ENCODE assay signal across 21 mouse cellular contexts in the genomic region with DNA sequence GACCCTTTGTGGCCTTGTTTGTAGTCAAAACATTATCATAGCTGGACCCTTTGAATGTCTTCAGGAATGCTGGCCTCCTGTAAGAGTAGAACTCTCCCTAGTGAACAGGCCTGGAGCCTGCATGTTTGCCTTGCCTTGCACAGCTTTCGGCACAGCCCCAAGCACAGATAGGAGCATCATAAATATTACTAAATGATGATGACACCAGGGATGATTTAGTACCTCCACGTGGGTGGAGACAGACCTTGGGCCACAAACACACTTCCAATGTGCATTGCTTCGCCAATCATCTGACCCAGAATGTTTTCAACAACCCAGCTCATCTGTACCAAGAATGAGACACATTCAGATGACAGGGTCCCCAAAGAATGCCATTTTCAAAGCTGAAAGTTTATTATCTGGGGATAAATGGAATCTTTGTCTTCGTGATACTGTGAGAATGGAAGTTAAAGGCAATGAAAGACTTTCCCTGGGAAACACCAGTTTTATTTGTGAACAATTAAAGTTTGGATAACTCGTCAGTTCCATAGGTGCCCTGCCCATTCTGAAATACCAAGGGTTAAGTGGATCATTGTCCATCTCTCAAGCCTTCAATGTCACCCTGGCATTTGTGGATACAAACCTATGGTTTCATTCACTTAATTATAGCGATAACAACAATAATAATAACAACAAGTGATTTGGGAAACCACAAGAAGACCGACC. TPM values are rescaled to one million over a fixed set of nuclear protein-coding genes. Genes with fewer than 3 reads are reported as not detected.
DNase-seq lines count a peak whose midpoint lies in the region; ATAC-seq and TF ChIP-seq lines count a peak whose summit lies in the region.
"Had no signal": no experiment of that assay in that cellular context is flagged by ENCODE, and none has a peak within 500 bp of the region (broad histone marks: within the 10 kb centered on the region; RNA-seq: fewer than 3 reads in every experiment).

No protein-coding gene starts in this region.

- WGBS in midbrain, embryonic 11.5 days, result 40% methylated on average over 7 of the region's 7 CpGs
- 32% methylated on average over 7 of the region's 7 CpGs for WGBS in midbrain, embryonic 13.5 days
- WGBS in lung, adult 2 months, result 83% methylated on average over 7 of the region's 7 CpGs

- ATAC-seq in midbrain, embryonic 11.5 days (ENCODE audit: low FRiP score), result peak; percentile 22; the same call in 1 of the 2 replicates
- no peak; the same call in 1 of the 2 replicates for ATAC-seq in midbrain, embryonic 13.5 days
- ATAC-seq: intestine, postnatal 0 days; liver, embryonic 12.5 days had no signal

- peaks cover 36% of the 10 kb centered on the region for H3K27me3 ChIP-seq in midbrain, embryonic 11.5 days (ENCODE audit: control insufficient read depth, insufficient read depth, low read length)
- H3K27me3 ChIP-seq in midbrain, embryonic 13.5 days, result peaks cover 65% of the 10 kb centered on the region
- H3K27me3 ChIP-seq: heart, embryonic 13.5 days; kidney, embryonic 15.5 days had no signal

- no peak for TF ChIP-seq POLR2A in lung, adult 2 months (IDR thresholded peaks at IDR 0.05; ENCODE audit: borderline replicate concordance, extremely low read depth, low read depth, low read length)

- no peak for TF ChIP-seq CTCF in lung, adult 2 months (IDR thresholded peaks at IDR 0.05; ENCODE audit: insufficient read depth, low read length)

- H3K4me2 ChIP-seq in midbrain, embryonic 11.5 days, result no peak overlapping the region
- no peak overlapping the region for H3K4me2 ChIP-seq in midbrain, embryonic 13.5 days (replicated peaks)
- H3K4me2 ChIP-seq: embryonic facial prominence, embryonic 13.5 days; heart, embryonic 13.5 days; kidney, embryonic 15.5 days; liver, embryonic 12.5 days; lung, embryonic 14.5 days had no signal

- H3K36me3 ChIP-seq in midbrain, embryonic 11.5 days (ENCODE audit: control insufficient read depth, insufficient read depth, low read length), result no peaks in the 10 kb centered on the region
- H3K36me3 ChIP-seq in midbrain, embryonic 13.5 days, result no peaks in the 10 kb centered on the region
- H3K36me3 ChIP-seq: kidney, embryonic 15.5 days; liver, embryonic 12.5 days had no signal

- H3K27ac ChIP-seq in midbrain, embryonic 11.5 days (ENCODE audit: low read depth, low read length), result no peak overlapping the region
- no peak overlapping the region for H3K27ac ChIP-seq in midbrain, embryonic 13.5 days
- H3K27ac ChIP-seq: embryonic facial prominence, embryonic 13.5 days; heart, embryonic 13.5 days; kidney, embryonic 15.5 days; liver, embryonic 12.5 days had no signal

- DNase-seq in midbrain, embryonic 11.5 days (ENCODE audit: low spot score, missing footprints), result peak; percentile 91
- DNase-seq in Muller cell, postnatal 12 days (ENCODE audit: inconsistent ontology term), result peak; percentile 86
- peak; percentile 70 to 93 for DNase-seq in adrenal gland, adult (ENCODE audit: inconsistent age in 2 of 2, low spot score in 1 of 2)
- peak; percentile 5 to 19 for DNase-seq in adrenal gland, postnatal 4 days (ENCODE audit: low spot score in 2 of 2)
- DNase-seq in kidney, postnatal 10 days, result no peak
- no peak for DNase-seq in lung, adult 2 months
- DNase-seq: cerebellum, adult 11-12 months; cerebellum, postnatal 25 days; lung, embryonic 14.5 days; lung, postnatal 36 days; thymus, postnatal 25 days had no signal

- peaks cover 9% of the 10 kb centered on the region; the same call in 1 of the 2 replicates for H3K4me1 ChIP-seq in midbrain, embryonic 11.5 days (ENCODE audit: control insufficient read depth, insufficient read depth, low read length)
- peaks cover 19% of the 10 kb centered on the region; the same call in 1 of the 2 replicates for H3K4me1 ChIP-seq in midbrain, embryonic 13.5 days (replicated peaks)
- H3K4me1 ChIP-seq in lung, adult 2 months (ENCODE audit: control insufficient read depth, insufficient read depth, low read length), result no peaks in the 10 kb centered on the region
- H3K4me1 ChIP-seq: liver, embryonic 12.5 days had no signal

- no peak overlapping the region for H3K4me3 ChIP-seq in midbrain, embryonic 11.5 days (ENCODE audit: low read depth, low read length)
- no peak overlapping the region for H3K4me3 ChIP-seq in midbrain, embryonic 13.5 days (replicated peaks)
- H3K4me3 ChIP-seq in lung, adult 2 months (replicated peaks; ENCODE audit: extremely low read depth, low read depth, low read length), result no peak overlapping the region
- H3K4me3 ChIP-seq: embryonic facial prominence, embryonic 13.5 days; heart, embryonic 13.5 days; kidney, embryonic 15.5 days; liver, embryonic 12.5 days; myocyte had no signal

- no peak overlapping the region for H3K9ac ChIP-seq in midbrain, embryonic 11.5 days (ENCODE audit: low read length)
- H3K9ac ChIP-seq in midbrain, embryonic 13.5 days (replicated peaks), result no peak overlapping the region
- H3K9ac ChIP-seq: embryonic facial prominence, embryonic 13.5 days; heart, embryonic 13.5 days; kidney, embryonic 15.5 days; liver, embryonic 12.5 days; lung, embryonic 14.5 days had no signal

- H3K9me3 ChIP-seq in midbrain, embryonic 11.5 days (ENCODE audit: control insufficient read depth, low read length), result no peaks in the 10 kb centered on the region
- H3K9me3 ChIP-seq in midbrain, embryonic 13.5 days, result no peaks in the 10 kb centered on the region
- H3K9me3 ChIP-seq: embryonic facial prominence, embryonic 13.5 days; heart, embryonic 13.5 days; kidney, embryonic 15.5 days; liver, embryonic 12.5 days had no signal

RNA-seq across cellular contexts. Expression of gene Pgm5, which starts 49.4 kb away (rescaled TPM):
- 0.19 and 0.46 TPM in 2 replicates for polyA plus RNA-seq in midbrain, embryonic 11.5 days (2014; fragmentation: Nextera tagmentation; extraction: Ambion mirVana)
- polyA plus RNA-seq in midbrain, embryonic 13.5 days (2015; fragmentation: Nextera tagmentation; extraction: Ambion mirVana), result 0.30 and 0.31 TPM in 2 replicates
- total RNA-seq in adrenal gland, postnatal 4 days (2021), result 10 to 100 TPM; 55.4 to 58.0 TPM
- 18.5 and 21.8 TPM in 2 replicates for polyA plus RNA-seq in lung, adult 2 months (2012; rRNA removed)
- total RNA-seq: granulocyte monocyte progenitor cell, adult 5-6 weeks; megakaryocyte-erythroid progenitor cell, adult 5-6 weeks; neutrophil, adult 5-6 weeks had no signal

Comparison
In these comparisons a context has a peak if more than half of its experiments do, and no peak if none do; other contexts are left out.
1. DNase-seq: peak in midbrain, embryonic 11.5 days (single experiment), Muller cell, postnatal 12 days (single experiment), adrenal gland, adult (2 of 2) and adrenal gland, postnatal 4 days (2 of 2); none in kidney, postnatal 10 days (single experiment) and lung, adult 2 months (single experiment).
2. RNA of gene Pgm5, which starts 49.4 kb away (polyA plus RNA-seq): 18.5 to 21.8 TPM in lung, adult 2 months; 0.30 to 0.31 TPM in midbrain, embryonic 13.5 days and 0.19 to 0.46 TPM in midbrain, embryonic 11.5 days; every median in the first group is over 10 times any median in the second.